Mouse (Mus musculus) kidney, postnatal 36 days (tissue): ENCODE results near the gene Gm20388.
A peak's percentile ranks its signal among the peaks of the same experiment; 100 is the strongest.

Experiments
- DNase-seq, 2 experiments: peaks; one replicate each; pipeline ENCODE4 v3.0.0; 2021 to 2022; ENCODE audit warnings: mixed read lengths in 2 of 2

Gene Gm20388

DNA sequence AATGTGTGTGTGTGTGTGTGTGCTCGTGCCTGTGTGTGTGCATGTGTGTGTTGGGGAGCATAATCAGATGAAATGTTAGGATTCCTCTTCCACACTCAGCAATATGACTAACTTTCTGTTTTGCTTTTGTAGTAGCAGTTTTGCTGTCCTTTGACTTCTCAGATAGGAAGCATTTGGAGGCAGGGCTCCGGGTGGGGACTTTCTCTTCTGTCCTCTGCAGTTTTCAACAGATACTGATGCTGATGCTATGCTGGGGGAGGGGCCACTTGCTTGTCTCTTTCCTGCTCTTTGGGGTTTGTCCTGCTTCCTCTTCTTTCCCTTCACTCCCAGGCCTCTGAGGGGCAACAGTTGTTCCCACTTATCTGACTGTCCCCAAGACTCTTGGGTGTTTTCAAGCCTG lies 4319.2 kb downstream of the Gm20388 start:
- no peak for DNase-seq

DNA sequence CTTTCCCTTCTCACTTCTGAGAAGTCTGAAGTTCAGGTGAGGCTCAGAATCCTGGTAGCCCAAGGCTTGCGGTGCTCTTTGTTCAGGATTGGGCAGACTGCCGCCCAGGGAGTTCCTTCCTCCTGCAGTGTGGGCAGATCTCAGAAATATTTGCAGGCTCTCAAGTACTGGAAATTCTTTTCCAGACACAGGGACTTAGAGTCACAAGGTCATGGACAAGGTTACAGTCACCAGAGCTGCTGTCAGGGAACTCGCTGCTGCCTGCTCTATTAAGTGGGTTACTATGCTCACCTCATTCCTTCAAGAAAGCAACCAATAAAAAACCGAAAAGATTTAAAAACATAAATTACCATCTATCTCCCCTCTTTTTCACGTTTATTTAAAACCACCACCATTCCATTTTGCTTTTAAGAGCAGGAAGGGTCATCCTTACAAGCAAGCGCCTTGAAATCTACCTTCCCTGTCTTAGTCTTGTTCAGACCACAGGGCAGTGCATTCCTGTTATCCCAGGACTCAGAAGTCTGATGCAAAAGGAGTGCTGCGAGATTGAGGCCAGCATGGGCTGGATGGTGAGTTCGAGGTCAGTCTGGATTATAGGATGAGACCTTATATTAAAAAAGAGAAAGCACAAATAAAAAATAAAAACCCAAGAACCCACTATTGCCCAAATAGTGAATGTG lies 4320.0 kb downstream of the Gm20388 start:
- no peak for DNase-seq

DNA sequence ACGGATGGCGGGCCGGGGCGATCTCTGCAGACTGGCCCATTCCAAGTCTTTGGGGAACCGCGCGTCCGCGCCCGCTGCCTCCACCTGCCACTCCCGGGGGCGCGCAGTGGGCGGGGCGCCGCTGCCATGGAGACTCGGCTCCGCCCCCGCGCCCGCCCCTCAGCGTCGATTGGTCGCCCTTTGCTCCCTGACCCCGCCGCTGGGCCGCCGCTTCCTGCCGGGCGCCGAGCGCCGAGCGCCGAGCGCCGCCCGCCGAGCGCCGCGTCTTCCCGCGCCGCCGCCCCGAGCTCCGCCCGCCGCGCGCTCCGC lies 4320.5 kb downstream of the Gm20388 start, which contains the start of gene Galnt2:
Gene Galnt2 (plus strand): TSS at position 216 of the 309 bp plus-strand sequence.
- DNase-seq = peak; percentile 91 to 97

DNA sequence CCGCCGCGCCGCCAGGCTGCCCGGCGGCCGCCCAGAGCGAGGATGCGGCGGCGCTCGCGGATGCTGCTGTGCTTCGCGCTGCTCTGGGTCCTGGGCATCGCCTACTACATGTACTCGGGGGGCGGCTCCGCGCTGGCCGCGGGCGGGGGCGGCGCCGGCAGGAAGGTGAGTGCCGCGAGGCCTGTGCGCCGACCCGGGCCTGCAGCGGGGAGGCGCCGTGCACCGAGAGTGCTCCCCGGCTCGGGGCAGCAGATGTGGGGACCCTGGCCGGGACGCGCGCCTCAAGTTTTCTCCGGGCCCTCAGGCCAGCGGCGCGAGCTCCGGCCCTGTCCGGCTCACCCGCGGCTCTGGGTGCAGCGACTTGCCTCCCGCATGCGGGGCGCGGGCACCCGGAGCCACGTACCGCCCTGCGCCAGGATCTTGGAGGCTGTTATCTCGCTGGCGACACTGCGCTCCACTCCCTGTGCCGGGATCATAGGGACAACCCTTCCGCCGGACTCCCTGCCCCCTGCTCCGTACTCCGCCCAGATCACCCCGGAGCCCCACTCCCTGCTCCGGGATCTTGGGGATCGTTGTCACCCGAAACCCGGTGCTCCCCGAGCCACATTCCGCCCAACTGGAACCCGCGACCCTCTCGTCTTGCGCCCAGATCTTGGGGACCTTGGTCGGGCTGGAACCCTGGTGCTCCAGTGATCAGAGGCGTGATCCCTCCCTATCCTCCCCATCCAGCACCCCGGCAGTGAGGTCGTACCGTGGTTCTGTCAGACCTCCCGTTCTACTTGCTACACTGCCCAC lies 4321.0 kb downstream of the Gm20388 start:
- DNase-seq = peak in 1 of 2 experiments; percentile 42

DNA sequence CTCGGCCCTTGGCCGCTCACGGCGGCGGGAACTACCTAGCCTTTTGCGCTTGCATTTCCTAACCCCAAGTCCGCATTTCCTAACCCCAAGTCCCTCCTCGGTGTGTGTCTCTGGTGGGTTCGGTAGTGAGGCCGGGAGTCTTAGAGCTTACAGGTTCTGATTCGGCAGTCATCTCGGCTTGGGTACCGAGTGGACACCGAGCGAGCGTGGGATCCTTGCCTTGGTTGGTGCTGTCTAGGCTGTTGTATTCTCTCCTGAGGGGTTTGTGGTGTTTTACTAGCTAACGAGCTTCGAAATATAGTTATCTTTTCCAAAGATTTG lies 4321.6 kb downstream of the Gm20388 start:
- DNase-seq = no peak

DNA sequence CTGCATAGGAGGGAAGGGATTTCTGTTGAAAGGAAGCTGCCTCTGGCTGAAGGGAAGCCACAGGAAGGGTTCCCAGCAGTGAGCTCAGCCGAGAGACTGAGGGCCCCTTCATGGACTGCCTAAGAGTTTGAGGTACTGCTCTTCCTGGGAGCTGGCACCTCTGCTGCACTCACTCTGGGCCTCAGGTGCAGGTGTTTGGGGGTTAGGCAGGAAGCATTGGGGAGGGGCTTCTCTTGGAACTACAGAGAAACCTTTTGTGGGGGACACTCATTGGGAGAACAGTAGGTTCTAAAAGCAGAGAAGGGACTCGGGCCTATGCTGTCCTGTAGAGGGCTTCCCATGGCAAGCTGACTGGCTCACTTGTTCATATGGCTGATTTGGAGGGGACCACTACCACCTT lies 4323.9 kb downstream of the Gm20388 start:
- DNase-seq = no peak

DNA sequence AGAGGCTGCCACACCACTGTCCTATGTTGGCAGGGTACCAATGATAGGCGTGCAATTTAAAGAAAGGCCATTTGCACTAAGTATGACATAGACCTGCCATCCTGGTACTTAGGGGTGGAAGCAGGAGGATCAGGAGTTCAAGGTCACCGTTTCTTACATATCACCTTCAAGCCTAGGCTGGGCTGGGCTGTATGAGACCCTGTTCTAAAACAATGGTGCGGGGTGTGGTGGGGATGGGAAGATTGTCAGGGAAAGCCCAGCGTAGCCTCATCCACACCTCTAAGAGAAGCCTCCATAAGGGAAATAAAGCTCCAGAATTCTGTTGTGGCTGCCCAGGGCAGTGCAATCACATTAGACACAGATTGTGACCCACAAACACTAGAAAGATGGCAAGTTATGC lies 4324.9 kb downstream of the Gm20388 start:
- DNase-seq = no peak

DNA sequence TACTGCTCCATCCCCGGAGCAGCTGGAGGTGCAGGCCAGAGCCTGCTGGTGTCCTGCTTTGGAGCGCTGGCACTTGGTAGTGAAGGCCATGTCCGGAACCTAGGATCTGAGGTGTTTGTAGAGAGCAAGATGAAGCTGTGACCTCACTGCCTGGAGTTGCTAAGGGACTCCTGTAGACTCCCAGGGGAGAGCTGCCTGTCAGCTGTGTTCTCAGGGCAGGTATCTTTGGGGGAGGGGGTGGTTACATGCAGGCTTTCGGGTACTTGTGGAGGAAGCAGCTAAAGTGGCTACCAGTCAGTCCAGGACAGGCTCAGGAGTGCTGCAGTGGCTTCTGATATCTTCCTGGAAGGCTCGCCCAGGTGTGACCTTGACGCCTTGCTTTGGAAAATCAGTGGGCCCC lies 4328.7 kb downstream of the Gm20388 start:
- DNase-seq = no peak

DNA sequence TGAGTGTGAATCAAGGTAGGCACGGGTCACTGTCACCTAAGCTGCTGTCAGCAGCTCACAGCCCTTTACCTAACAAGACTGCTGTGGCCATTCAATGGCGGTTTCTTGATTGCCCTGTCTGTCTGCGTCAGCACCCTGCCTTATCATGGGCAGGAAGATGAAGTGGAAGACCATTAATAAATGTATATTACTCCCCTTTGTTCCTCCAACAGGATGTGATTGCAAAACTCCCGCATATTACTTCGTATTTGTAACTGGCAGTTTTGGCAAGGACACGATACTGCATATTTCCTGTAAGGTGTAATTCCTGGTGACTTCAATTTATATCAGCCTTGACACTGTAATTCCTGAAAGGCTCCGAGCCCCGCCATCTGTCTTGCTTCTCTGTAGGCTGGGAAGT lies 4330.3 kb downstream of the Gm20388 start:
- no peak for DNase-seq

DNA sequence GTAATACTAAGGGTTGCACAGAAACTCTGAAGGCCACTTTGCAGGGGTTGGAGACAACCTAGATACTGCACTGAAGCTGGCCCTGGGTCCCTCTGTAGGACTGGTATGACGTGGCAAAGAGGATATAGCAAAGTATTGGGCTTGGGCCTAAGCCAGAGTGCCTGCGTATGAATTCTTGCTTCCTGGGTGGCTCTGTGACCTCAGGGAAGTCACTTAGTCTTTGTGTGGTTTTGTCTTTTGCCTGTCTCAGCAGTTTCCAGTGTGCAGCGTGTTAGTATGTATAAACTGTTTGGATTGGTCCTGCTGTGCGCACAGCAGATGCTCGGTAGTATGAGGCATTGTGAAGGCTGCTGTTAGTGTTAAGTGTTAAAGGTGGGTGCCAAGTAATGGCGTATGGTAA lies 4331.6 kb downstream of the Gm20388 start:
- peak in 1 of 2 experiments; percentile 56 for DNase-seq

DNA sequence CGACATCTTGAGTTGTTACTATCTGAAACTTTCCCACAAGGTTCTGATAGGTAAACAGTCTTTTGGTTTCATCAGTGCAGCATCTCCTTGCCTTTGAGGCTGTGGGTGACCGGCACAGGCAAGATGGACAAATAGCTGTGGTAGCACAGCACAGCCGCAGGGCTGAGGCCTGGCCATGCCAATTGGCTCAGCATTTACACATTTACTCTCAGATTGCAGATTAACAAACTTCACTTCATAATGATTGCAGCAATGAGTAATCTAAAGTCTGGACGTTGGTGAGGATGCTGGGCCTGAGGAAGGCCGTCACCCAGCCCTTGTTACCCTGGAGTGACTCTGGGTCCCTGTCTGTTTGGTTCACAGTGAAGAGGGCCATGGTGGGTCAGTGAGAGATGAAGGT lies 4332.3 kb downstream of the Gm20388 start:
- peak; percentile 50 to 53 for DNase-seq

DNA sequence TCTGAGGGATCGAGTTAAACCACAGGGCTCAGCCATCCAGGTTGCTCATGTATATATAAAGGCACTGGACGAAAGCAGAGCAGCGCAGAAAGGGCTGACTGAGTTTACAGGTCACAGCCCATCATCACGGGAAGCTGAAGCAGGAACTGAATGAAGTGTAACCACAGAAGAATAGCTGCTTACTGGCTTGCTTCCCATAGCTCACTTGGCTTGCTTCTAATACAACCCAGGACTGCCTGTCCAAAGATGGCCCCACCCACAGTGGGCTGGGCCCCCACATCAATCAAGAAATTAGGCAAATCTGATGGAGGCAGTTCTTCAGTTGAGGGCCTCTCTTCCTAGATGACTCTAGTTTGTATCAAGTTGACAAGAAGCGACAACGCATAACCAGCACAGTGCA lies 4336.9 kb downstream of the Gm20388 start:
- DNase-seq = peak in 1 of 2 experiments; percentile 50

DNA sequence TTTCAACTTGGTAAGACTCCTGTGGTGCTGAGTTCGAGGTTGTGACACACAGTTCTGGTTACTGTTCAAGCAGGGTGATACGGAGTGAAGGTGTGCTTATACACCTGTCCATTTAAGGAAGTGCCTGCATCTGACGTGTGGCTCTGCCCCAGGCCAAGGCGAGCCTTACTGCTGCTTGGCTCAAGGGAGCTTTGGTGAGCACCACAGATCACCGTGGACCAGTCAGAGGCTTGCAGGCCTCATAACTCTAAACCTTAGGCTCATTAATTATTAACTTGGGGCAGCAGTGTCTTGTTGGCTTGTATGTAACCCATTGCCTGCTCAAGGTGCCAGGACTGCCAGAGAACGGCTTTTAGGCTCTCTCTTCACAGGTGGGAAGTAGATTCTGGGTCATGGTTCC lies 4338.0 kb downstream of the Gm20388 start:
- DNase-seq = peak; percentile 69 to 88

DNA sequence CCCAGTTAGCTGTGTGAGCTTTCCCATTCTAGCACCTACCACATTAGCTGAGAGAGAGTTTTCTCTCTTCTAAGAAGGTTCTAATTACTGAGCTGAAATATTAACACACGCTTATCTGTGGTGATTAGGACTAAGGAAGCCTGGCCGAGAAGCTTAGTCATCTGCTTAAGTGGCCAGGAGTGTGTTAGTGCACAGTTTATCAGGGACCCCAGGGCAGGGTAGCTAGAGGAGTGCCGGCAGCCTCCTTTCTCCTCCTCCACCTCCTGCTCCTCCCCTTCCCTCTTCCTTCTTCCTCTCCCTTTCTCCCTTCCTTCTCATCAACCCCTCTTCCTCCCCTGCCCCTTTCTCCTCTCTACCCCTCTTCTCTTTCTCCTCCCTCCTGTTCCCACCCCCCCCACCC lies 4339.6 kb downstream of the Gm20388 start:
- no peak for DNase-seq

DNA sequence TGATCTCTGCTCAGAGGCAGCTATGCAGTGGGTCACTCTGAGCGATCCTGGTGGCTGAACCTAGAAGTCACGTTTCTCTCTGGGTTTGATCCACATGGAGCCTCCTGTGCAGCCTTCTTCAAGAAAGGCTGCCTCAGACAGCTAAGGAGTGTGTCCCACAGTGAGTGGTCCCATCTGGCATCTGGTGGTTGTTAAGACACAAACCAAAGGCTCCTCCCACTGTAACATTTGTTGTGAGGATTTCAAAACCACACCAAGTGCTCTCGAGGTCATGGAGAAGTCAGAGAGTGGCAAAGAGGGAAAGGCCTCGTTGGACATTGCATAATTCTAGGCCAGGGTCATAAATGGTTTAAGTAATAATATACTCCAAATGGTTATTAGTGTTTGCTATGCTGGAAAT lies 4340.1 kb downstream of the Gm20388 start:
- peak in 1 of 2 experiments; percentile 70 for DNase-seq

DNA sequence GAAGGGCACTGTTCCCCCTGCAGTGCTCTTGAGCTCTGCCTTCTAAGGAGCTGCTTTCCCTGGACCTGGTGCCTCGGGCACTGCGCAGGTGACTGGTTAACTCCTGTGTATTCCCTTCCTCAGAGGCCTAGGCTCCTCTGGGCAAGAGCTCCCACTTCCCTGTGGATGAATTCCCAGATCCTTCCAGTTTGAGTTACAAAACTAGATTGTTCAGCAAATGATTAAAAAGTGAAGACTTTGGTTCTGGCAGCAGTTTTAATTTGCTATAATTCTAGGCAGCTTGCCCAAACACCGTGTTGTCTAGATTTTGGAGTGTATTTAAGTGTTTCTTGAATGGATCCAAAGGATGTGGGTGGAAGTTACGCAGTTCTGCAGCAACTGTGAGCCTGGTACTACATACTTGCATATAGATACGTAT lies 4341.9 kb downstream of the Gm20388 start:
- DNase-seq = peak; percentile 65 to 71

DNA sequence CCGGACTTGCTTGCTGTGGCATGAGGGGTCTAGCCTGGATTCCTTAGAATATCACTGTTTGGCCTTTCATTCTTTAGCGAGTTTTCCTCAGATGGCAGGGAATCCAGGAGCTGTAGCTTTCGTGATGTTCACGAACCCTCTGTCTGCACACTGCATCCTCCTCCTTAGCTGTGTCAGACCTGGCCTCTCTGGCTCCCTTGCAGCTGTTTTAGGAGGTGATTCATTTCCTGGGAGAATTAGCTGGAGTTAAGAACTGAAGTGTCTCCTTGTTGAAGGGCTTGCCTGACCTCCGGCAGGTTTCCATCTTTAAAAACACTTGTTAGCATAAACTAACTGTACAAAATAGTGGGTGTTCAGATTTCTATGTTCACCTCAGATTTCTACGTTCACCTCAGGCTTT lies 4343.3 kb downstream of the Gm20388 start:
- no peak for DNase-seq

DNA sequence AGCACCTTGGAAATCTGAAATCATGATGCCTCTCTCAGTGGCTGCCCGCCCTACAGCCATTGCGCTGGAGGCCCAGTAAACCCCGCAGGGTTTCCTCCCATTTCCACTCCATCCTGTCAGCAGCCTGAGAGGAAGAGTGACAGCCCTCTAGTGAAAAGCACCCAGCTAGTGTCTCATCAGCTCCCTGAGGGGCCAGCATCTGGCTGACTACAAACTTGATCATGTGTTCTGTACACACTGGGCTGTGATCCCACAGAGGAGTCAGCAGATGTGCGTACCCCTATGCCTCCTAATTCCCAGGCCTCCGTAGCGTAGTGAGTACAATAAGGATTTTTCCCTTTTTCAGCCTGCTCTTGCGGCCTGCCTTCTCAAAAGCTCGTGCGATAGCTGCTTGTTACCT lies 4346.2 kb downstream of the Gm20388 start:
- no peak for DNase-seq

DNA sequence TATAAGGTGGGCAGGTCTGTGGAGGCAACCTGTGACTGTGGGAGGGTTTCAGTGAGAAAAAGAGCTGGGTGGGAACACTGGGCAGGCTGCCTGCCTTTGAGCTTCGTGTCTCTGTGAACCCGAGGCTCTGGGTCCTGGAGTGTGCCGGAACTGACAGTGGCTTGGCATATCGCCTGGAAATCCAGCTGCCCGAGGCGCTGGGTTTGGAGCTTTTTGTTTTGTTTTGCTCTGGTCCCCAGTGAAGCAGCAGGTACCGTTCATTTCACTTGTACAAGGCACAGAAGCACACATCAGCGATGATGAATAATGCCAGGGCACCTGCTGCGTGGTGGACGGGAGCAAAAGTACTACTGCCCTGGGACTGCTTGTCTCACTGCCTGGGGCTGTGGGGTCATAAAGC lies 4346.7 kb downstream of the Gm20388 start:
- DNase-seq = peak; percentile 83 to 87

DNA sequence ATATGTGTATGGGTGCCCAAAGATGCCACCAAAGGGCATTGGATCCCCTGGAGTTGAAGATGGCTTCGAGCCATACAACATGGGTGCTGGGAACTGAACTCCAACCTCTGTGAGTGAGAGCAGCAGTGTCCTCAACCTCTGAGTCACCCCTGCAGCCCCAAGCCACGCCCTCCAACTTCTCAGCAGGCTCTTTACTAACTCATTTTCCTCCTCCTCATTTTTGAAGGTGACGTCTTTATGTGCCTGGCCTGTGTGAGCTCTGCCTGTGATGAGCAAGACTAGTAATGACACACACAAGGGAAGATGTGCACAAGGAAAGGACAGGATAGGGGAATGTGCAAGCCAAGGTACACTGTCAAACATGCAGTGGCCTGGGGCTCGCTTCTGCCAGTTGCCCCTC lies 4348.5 kb downstream of the Gm20388 start:
- DNase-seq = no peak

DNA sequence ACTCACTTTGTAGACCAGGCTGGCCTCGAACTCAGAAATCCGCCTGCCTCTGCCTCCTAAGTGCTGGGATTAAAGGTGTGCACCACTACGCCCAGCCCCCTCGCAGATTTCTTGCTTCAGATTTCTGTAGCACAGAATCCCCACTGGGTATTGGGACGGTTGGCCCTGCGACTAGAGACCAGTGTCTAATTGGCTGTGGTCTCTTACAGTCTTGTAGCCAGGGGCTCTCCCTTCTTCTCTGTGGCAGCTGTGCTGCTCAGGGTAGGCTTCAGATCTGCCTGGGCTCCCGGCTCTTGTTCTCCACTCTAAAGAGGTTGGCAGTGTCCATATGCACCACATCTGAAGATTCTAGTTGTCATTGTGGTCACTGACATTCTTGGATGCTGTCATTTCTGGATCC lies 4349.3 kb downstream of the Gm20388 start:
- DNase-seq = no peak

DNA sequence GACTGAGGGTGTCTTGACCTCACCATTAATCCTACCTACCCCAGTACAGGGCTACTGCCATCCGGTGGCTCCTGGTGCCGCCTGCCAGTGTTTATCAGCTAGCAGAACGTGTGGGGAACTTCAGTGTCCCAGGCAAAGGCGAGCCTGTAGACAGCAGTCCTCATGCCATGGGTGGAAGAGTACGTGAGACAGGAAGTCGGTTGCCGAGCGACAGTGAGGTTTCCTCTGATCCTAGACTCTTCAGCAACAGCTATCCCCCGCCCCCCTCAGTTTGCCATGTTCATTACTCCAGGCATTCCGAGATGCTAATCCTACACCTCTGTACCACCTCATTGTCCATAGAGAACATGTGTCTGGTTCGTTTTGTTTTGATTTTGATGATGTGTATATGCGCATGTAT lies 4349.7 kb downstream of the Gm20388 start:
- no peak for DNase-seq

DNA sequence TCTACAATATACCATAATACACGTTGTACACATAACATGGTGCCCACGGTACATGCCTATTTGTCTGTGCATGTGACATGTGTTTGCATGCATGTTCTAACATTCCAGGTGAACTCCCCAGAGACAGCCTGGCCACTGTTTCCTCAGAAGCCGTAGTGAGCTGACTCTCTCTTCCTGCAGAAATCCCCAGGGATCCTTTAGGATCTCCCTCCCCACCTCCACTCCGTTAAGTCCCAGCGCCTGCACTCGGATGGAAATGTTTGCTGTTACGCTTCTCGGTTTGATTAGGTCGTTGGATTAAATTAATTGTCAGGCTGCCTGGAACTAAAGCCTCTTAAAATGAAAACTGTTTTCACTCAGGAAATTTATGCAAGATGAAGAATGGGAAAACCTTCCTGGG lies 4352.4 kb downstream of the Gm20388 start:
- no peak for DNase-seq

DNA sequence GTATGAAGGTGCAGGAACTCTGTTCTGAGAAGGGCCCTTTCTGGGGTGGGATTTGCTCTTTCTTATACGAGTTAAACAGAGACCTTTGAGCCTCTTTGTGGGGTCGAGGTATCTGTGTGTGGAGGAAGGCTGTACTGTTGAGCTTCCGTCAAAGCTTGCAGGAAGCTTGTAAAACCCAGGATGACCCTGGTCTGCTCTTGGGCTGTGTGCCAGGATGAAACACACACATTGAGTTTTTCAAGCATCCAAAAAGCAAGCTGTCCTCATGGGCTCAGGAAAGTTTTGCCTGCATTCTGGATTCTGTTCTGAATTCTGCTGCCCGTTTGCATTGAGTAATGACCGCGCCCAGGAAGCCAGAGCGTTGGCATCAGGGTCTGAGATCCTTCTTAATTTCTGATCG lies 4353.4 kb downstream of the Gm20388 start:
- peak; percentile 51 to 61 for DNase-seq

DNA sequence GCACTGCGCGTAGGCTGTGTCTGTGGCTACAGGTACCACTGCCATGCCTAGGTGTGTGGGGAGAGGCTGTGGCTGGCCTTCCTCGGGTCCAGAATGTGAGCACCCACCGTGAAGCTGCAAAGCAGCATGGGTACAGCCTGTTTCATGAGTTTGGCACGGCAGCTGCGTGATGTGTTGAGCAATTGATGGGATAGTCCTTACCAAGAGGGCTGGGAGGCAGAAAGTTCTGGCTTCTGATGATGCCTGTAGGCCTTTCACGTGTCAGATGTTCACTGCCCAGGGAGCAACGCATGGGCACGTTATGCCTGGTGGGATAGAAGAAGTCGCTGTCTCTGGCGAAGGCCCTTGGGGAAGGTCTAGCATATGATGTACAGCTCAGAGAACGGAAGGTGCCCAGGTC lies 4354.0 kb downstream of the Gm20388 start:
- no peak for DNase-seq
